Mouse (Mus musculus) cerebellum, postnatal 25 days (tissue): Measurements from ENCODE around the gene Riox1.
"Not testable (repeated sequence)": the region's sequence is repeated elsewhere in the genome, so short reads cannot be mapped to it uniquely, and the experiment has no call there.

Source experiments
- DNase-seq, 2 experiments: peaks; one replicate each; pipeline ENCODE4 v3.0.0; 2021; ENCODE audit warnings: mixed read lengths in 2 of 2

Gene Riox1

GRCm38 (mm10) chr12:83950840-83951701 is 663 bp downstream of the Riox1 start:
- DNase-seq, result peak; percentile 50 to 63

GRCm38 (mm10) chr12:83951711-83952575 is 1.5 kb downstream of the Riox1 start:
- DNase-seq, result peak in 1 of 2 experiments; percentile 25

- DNase-seq, result no peak
Measured at GRCm38 (mm10) chr12:83958278-83958677, 7.9 kb downstream of the Riox1 start.

GRCm38 (mm10) chr12:83965235-83965634 is 14.8 kb downstream of the Riox1 start:
- DNase-seq, result no peak

- DNase-seq, result no peak
Measured at GRCm38 (mm10) chr12:83972117-83972516, 21.7 kb downstream of the Riox1 start.

- peak; percentile 77 to 81 for DNase-seq
Measured at GRCm38 (mm10) chr12:83978862-83979261, 28.5 kb downstream of the Riox1 start.

GRCm38 (mm10) chr12:83981615-83982014 is 31.2 kb downstream of the Riox1 start:
- DNase-seq, result no peak

GRCm38 (mm10) chr12:83984752-83985151 is 34.3 kb downstream of the Riox1 start, which contains the start of gene Heatr4:
Gene Heatr4 (minus strand): TSS chr12:83984852.
- no peak for DNase-seq

- DNase-seq, result no peak
Measured at GRCm38 (mm10) chr12:83987242-83987582, 36.8 kb downstream of the Riox1 start.

GRCm38 (mm10) chr12:83987583-83988441 is 37.4 kb downstream of the Riox1 start, which contains the start of gene Acot2:
Gene Acot2 (plus strand): TSS chr12:83987861.
- peak; percentile 85 to 87 for DNase-seq

- no peak for DNase-seq
Measured at GRCm38 (mm10) chr12:83988483-83988882, 38.1 kb downstream of the Riox1 start.

- DNase-seq, result no peak
Measured at GRCm38 (mm10) chr12:83989378-83989777, 39.0 kb downstream of the Riox1 start.

GRCm38 (mm10) chr12:83997221-83997620 is 46.8 kb downstream of the Riox1 start:
- DNase-seq, result no peak

GRCm38 (mm10) chr12:83998341-83999107 is 48.1 kb downstream of the Riox1 start:
- no peak for DNase-seq

- not testable (repeated sequence) for DNase-seq
Measured at GRCm38 (mm10) chr12:83999237-83999636, 48.8 kb downstream of the Riox1 start.

- no peak for DNase-seq
Measured at GRCm38 (mm10) chr12:84000418-84000817, 50.0 kb downstream of the Riox1 start.
